Mouse (Mus musculus) cerebellum, adult 2 months (tissue): Measurements from ENCODE around the gene Ctbp2. TPM values are rescaled to one million over a fixed set of nuclear protein-coding genes. Genes with fewer than 3 reads are reported as not detected.

Experiments used
- DNase-seq, 2 experiments: peaks; one replicate each; pipeline ENCODE4 v3.0.0; 2021
- H3K27ac ChIP-seq: fragments of 200-500 bp; 2 replicates; pipeline ENCODE4 v1.5.1; 2012; ENCODE audit warnings: low read length, control low read depth, inconsistent platforms; ENCODE audit not compliant: insufficient read depth
- H3K27me3 ChIP-seq: fragments of 200-500 bp; 2 replicates; pipeline ENCODE4 v1.6.1; 2012; ENCODE audit warnings: inconsistent platforms, mild to moderate bottlenecking, low read length, moderate library complexity; ENCODE audit not compliant: control insufficient read depth, insufficient read depth
- H3K4me1 ChIP-seq: fragments of 200-500 bp; 2 replicates; pipeline ENCODE4 v1.6.1; 2011; ENCODE audit warnings: low read length; ENCODE audit not compliant: control insufficient read depth, insufficient read depth
- H3K4me3 ChIP-seq: fragments of 200-500 bp; replicated peaks from 2 replicates; pipeline ENCODE3; 2011; ENCODE audit warnings: mild to moderate bottlenecking, low read depth, low read length, control low read depth; ENCODE audit not compliant: insufficient read depth
- CTCF ChIP-seq: fragments of 200-500 bp; IDR thresholded peaks from 2 replicates; pipeline ENCODE4 v1.5.1; 2011; ENCODE audit warnings: low read depth, mild to moderate bottlenecking, control low read depth, low read length, moderate library complexity, borderline replicate concordance; ENCODE audit not compliant: insufficient read depth
- POLR2A ChIP-seq: fragments of 200-500 bp; IDR thresholded peaks from 2 replicates; pipeline ENCODE4 v1.6.1; 2011; ENCODE audit warnings: low read length, control low read depth, borderline replicate concordance; ENCODE audit not compliant: insufficient read depth
- WGBS: fragments of 180-500 bp; shearing (Covaris S2); methylation state at CpG from one replicate; pipeline ENCODE4 v1.1.7; 2018; 5-methylcytosine and 5-hydroxymethylcytosine counted together
- polyA plus RNA-seq: library from polyadenylated mRNA; depleted of rRNA; stranded (reverse); fragments of >200 nt; gene quantifications from 2 replicates; pipeline ENCODE4 v1.2.3, GENCODE M21; 2012; rRNA removed

Ctbp2 gene
- polyA plus RNA-seq, 1 experiment, result 96.2 TPM

DNA sequence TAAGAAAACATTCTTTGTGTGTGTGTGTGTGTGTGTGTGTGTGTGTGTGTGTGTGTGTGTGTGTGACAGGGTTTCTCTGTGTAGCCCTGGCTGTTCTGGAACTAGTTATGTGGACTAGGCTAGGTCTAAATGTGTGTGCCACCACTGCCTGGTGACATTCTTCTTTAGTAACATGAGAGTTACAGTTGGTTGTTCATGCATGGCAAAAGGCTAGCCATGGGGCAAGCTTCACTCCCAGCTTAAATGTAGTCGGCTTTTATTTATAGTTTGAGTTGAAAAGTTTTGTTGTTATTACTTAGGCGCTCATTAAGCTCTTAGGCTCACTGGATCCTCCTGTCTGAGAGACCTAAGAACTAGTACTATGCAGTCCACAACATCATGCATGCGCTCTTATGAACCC lies 159.8 kb downstream of the Ctbp2 start:
- WGBS, result 85% methylated on average over 3 of the region's 3 CpGs
- DNase-seq, result no peak
- no peaks in the 10 kb centered on the region for H3K27me3 ChIP-seq
- H3K4me3 ChIP-seq, result no peak overlapping the region
- TF ChIP-seq POLR2A, result no peak
- TF ChIP-seq CTCF, result no peak
- H3K27ac ChIP-seq, result no peak overlapping the region
- no peaks in the 10 kb centered on the region for H3K4me1 ChIP-seq

DNA sequence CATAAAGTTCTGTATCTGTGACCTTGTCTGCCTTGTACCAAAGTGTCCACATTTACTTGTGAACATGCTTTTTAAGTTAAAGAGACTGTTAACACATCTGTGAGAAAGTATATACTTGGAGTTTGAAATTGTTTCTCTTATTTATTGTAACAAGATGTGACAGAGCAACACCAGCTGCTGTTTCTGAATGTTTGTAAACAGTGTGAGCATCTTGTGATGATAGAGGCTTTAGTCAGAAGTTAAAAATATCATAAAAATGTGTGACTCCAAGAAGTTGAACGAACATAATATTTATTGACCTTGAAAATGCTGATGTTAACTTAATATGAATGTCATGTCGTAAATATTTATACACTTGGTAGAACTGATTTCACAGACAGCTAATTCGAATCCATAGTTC lies 173.5 kb downstream of the Ctbp2 start:
- no peak for DNase-seq
- peaks cover 3% of the 10 kb centered on the region; the same call in 1 of the 2 replicates for H3K4me1 ChIP-seq
- no peak for TF ChIP-seq CTCF
- no peak for TF ChIP-seq POLR2A
- H3K4me3 ChIP-seq, result no peak overlapping the region
- H3K27ac ChIP-seq, result no peak overlapping the region
- H3K27me3 ChIP-seq, result no peaks in the 10 kb centered on the region
- 85% methylated on average over 3 of the region's 3 CpGs for WGBS

DNA sequence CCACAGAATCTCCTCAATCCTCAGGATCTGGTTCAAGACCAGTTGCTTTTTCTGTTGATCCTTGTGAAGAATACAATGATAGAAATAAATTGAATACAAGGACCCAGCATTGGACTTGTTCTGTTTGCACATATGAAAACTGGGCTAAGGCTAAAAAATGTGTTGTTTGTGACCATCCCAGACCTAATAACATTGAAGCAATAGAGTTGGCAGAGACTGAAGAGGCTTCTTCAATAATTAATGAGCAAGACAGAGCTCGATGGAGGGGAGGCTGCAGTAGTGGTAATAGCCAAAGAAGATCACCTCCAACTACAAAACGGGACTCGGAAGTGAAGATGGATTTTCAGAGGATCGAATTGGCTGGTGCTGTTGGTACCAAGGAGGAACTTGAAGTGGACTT lies 174.2 kb downstream of the Ctbp2 start:
- DNase-seq, result no peak
- no peak overlapping the region for H3K4me3 ChIP-seq
- WGBS, result 63% methylated on average over 4 of the region's 4 CpGs
- no peak overlapping the region for H3K27ac ChIP-seq
- TF ChIP-seq CTCF, result no peak
- TF ChIP-seq POLR2A, result no peak
- H3K27me3 ChIP-seq, result no peaks in the 10 kb centered on the region
- peaks cover 3% of the 10 kb centered on the region; the same call in 1 of the 2 replicates for H3K4me1 ChIP-seq

DNA sequence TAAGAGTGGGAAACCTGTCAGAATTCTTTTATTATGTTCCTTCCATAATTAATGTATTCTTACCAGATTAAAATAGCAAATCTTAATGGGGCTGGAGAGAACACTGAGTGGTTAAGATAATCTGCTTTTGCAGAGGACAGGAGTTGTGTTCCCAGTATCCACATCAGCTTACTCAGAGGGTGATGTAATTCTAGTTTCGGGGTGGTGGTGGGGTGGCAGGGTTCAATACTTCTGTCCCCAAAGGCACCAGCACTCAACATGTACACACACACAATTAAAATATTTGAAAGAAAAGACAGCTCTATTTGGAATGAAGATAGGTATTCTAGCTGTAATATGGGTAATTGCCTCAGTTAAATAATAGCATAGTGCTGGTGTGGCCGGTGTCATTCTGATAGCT lies 183.6 kb downstream of the Ctbp2 start:
- no peak for TF ChIP-seq POLR2A
- TF ChIP-seq CTCF, result no peak
- Histone ChIP-seq H3K4me3 (no peak overlapping the region), H3K27ac (no peak overlapping the region), H3K4me1 (peaks cover 8% of the 10 kb centered on the region; the same call in 1 of the 2 replicates), H3K27me3 (no peaks in the 10 kb centered on the region)
- no peak for DNase-seq
- WGBS, result 77% methylated on average over 2 of the region's 2 CpGs

DNA sequence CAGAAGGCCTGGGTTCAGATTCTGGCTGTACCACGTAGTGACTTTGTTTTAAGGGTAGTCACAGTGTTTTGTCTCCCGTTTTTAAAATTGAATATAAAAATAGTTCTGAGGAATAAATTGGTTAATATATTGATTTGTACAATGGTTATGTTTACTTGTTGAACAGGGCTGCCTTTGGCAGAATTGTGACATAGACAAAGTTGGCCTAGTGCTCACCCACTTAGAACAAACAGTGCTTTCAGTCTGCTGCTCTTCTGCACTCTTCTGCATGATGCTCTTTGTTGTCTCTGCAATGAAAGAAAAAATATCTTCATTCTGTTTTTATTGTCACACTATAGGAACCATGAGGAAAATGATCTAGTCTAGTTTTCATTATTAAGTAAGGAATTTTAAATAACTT lies 185.0 kb downstream of the Ctbp2 start:
- H3K27me3 ChIP-seq, result no peaks in the 10 kb centered on the region
- peaks cover 8% of the 10 kb centered on the region; the same call in 1 of the 2 replicates for H3K4me1 ChIP-seq
- no peak overlapping the region for H3K4me3 ChIP-seq
- TF ChIP-seq CTCF, result no peak
- TF ChIP-seq POLR2A, result no peak
- H3K27ac ChIP-seq, result no peak overlapping the region
- DNase-seq, result no peak
- 73% methylated on average over 2 of the region's 2 CpGs for WGBS

Other genes with a start within 250 kb of the Ctbp2 start
- 43.0 and 46.0 TPM in 2 replicates for gene Zranb1, start 193.2 kb downstream of the Ctbp2 start, polyA plus RNA-seq
- 77.9 and 95.3 TPM in 2 replicates for gene Fgfr2, start 1.0 kb downstream of the Ctbp2 start, polyA plus RNA-seq